Mouse (Mus musculus) yolk sac, embryonic 10.5 days (tissue): ENCODE measurements around the gene Cacna1c.
A peak's percentile ranks its signal among the peaks of the same experiment; 100 is the strongest.
"Not testable (repeated sequence)": the region's sequence is repeated elsewhere in the genome, so short reads cannot be mapped to it uniquely, and the experiment has no call there.

Experiments used
- DNase-seq: peaks from one replicate; pipeline ENCODE4 v3.0.0-alpha.2; 2017; ENCODE audit warnings: low spot score

The Cacna1c gene

GRCm38 (mm10) chr6:119206006-119206405 is 9.8 kb upstream of the Cacna1c start:
- DNase-seq, result not testable (repeated sequence)

DNA sequence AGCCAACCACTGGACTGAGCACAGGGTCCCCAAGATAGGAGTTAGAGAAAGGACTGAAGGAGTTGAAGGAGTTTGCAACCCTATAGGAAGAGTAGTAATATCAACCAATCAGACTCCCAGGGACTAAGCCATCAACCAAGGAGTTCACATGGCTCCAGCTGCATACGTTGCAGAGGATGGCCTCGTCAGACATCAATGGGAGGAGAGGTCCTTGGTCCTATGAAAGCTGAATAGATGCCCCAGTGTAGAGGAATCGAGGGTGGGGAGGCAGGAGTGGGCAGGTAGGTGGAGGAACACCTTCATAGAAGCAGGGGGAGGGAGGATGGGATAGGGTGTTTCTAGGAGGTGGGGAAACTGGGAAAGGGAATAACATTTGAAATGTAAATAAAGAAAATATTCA is 8.7 kb upstream of the Cacna1c start:
- DNase-seq, result no peak

DNA sequence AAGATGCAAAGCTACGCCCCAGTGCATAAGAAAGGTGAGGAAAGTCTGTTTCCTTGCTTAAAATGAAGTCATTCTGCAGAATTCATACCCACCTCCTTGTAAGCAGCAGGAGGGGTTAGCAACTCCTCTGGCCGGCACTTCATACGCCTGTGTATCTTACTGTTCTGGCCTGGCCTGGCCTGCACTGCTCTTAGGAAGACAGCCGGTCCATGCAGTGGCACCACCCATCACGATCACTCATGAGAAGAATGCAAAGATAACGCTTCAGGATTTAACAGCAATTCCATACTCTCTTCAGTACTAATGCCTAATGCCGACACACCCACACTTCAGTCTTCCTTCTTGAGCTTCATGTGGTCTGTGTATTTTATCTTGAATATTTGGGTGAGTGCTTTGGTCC is 8.1 kb upstream of the Cacna1c start:
- DNase-seq, result no peak

GRCm38 (mm10) chr6:119201575-119201974 is 5.4 kb upstream of the Cacna1c start:
- DNase-seq, result no peak

DNA sequence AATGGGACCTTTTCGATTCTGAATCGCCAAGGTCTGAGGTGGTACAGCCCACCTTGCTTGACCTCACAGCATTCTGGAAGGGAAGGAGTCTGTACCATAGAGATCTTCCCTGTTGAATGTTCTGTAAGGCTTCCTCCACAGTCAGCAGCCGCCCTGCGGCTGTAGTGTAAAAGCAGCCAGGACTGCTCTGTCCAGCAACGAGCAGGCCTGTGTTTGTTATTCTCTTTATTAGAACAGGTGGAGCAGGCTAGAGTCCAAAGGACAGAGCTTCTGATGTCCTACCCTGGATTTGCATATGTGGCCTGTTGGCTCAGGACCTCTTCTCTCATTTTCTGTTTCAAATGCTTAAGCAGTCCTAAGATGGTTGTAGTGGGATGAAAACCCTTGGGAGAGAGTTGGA is 4.1 kb upstream of the Cacna1c start:
- peak; percentile 43 for DNase-seq

DNA sequence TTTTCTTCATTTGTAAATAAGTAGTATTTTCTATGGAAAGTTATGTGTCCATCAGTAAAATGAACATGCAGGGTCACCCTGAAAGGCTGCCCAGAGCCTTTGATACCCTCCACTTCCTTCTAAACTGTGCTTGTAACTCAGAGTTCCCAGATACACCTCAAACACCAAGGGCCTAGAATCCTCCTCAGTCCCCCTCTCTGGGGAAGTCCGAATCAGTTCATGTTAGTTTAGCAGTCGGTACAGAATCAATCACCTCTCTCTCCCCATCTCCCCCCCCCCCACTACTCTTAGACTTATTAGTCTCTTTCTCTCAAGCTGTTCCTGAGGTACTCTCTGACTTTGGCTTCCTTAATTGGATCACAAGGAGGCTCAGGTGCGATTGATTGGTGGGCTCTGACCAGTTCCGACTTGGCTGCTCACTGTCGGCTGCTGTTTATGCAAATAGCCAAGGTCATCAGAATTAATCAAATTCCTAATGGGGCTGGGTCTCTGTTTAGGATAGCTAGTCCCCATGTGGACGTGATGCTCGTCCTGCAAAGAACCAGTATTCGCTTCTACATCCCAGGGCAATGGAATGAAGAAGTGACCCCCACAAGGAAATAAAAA is 3.2 kb upstream of the Cacna1c start:
- no peak for DNase-seq

DNA sequence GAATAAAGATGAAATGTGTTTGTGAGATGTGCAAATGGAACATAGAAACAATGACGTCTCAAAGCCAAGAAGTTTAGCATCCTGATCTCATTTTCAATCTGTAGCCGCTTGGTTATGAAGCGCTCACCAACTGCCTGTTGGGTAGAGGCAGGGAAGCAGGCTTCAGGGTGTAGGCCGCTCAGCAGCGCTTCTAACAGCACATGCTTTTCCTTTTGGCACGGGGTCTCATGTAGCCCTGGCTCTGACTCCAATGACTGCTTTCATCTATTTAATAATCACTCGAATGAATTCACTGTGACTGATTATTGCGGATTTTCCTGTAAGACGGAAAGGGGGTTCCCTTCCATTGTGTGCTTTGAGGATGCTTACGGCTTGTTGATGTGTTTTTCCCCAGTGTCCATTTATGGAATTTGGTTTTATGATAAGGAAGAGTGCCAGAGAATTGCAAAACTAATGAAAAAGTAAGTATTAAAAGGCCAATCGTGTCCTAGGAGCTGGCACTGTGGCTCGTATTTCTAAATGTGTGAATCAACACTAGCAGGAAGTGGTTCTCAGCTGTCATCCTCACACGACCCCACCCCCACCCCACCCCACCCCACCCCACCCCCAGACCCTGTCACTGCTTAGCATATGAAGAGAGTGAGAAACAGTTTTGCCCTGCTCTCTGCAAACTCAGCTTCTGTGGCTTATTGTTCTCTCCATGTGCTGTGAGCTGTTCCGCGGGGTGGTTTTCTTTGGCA is 2.5 kb upstream of the Cacna1c start:
- no peak for DNase-seq

GRCm38 (mm10) chr6:119194601-119195000 is 1.6 kb downstream of the Cacna1c start:
- no peak for DNase-seq

GRCm38 (mm10) chr6:119194161-119194560 is 2.1 kb downstream of the Cacna1c start:
- DNase-seq, result no peak

GRCm38 (mm10) chr6:119193571-119194154 is 2.6 kb downstream of the Cacna1c start:
- DNase-seq, result peak; percentile 46

DNA sequence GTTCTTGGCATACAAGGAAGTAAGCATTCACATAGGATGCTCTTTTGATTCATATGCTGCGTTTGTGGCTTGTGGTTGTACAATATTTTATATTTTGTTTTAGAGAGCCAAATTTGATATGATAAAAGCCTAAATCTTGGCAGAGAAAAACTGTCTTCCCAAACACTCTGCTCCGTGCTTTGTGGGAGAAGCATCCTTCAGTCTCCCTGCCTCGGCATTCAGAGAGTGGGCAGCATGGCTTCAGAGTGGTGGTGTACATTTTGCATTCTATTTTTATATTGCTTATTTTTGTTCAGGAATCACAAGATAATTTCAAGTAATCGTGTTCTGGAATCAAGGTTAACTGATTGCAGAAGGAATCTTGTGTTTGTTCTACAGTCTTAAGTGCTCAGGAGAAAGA is 4.7 kb downstream of the Cacna1c start:
- DNase-seq, result no peak

GRCm38 (mm10) chr6:119187631-119188030 is 8.6 kb downstream of the Cacna1c start:
- no peak for DNase-seq

- no peak for DNase-seq
Measured at GRCm38 (mm10) chr6:119186658-119187057, 9.6 kb downstream of the Cacna1c start.

GRCm38 (mm10) chr6:119183781-119184180 is 12.4 kb downstream of the Cacna1c start:
- no peak for DNase-seq

DNA sequence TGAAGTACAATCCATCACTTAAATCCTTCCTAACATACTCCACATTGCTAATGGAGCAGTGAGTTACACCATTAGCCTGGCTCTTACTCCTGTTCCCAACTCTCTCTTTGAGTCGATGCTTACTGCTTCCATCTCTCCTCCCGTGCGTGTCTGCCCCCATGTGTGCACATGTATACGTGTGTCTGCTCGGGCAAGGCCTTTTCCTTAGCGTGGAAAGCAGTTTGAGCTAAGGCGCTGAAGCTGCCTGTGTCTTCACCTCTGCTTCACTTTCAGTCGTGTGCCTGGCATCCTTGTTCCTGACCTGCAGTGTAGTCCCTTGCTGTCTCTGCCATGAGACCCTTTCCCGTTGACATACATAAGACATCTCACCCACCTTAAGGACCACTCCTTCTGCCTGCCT is 14.0 kb downstream of the Cacna1c start:
- no peak for DNase-seq

DNA sequence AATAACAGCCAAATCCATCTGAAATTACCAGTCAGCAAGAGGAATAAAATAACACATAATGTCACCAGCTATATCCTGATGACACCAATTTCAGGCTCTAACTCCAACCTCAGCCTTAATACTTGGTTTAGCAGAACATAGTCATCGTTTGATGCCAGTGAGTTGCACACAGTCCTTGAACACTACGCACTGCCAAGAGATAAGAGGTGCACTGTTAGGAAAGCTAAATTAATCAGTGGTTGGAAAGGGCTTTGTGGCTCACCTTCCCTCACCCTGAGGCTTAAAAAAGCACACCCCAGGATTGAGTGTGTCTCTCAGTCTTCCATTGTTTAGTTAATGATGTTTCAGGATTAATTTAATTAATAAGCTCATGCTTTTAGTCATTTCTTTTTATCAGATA is 16.0 kb downstream of the Cacna1c start:
- DNase-seq, result no peak

DNA sequence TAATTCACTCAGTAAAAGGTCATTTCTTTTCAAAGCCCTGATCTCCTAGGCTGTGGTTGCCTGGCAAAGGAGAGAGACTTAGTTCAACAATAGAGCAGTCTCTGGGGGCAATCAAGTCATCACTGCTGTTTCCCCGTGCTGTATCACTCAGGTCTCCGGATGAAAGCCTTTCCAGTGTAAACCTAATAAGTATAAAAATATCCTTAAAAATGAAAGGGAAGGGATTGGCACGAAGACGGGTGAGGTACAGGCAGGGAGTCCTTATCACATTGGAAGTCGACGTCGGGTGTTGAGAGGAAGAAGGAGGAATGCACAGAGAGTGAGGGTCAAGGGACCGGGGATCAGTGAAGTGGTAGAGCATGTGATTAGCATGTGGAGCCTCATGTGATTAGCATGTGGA is 19.1 kb downstream of the Cacna1c start:
- no peak for DNase-seq

DNA sequence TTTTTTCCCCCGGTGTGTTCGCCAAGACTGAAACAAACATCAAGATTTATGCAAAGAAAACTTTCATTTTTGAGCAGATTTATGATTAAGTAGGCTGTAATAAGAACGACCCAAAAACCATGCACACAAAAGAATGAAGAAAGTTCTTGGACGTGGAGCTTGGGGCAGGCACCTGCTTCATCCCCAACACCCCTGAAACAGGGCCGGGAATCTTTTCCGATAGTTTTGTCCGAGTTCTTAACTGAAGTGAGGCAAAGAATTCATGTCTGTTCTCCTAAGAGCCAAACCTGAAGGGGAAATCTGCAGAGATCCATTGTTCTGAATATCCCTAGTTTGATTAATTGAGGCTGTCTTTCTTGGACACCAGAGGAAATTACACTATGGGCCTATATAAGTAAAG is 20.1 kb downstream of the Cacna1c start:
- no peak for DNase-seq

DNA sequence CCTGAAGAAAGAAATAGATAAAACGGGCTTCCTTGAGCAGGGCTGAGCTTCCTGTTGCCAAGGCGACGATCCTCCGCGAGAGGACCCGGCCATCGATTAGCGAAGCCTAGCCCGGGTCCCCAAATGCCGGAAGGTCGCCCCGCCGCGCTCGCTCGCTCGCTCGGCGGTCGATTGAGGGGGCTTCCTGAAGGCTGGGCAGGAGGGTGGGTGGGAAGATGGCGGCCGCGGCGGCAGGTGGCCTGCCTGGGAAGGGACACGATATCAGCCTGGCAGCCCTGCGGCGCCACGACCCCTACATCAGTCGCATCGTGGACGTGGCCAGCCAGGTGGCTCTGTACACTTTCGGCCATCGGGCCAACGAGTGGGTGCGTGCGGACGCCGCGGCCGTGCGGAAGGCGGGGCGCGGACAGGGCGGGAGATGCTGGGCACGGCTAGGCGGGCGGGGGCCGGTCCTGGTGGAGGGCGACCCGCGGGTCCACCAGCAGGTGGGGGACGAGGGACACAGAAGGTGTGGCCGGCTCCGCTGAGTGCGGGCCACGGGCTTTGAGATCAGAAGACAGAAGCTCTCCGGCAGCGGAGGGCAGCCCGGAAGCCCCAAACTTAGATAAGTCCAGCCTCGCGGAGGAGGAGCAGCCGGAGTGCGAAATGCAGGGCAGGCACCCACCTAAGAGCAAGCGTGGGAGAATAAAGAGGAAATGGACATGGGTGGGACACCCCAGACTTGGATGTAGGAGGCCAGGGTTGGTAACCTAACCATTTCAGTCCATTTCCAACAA is 21.0 kb downstream of the Cacna1c start, which contains the start of gene Dcp1b:
Gene Dcp1b (plus strand): TSS at position 176 of the 776 bp plus-strand sequence.
- DNase-seq, result peak; percentile 93

GRCm38 (mm10) chr6:119174307-119175074 is 21.7 kb downstream of the Cacna1c start:
- no peak for DNase-seq

GRCm38 (mm10) chr6:119165677-119166076 is 30.5 kb downstream of the Cacna1c start:
- no peak for DNase-seq

- DNase-seq, result no peak
Measured at GRCm38 (mm10) chr6:119145109-119145508, 51.1 kb downstream of the Cacna1c start.
